Mouse (Mus musculus) adrenal gland, postnatal 36 days (tissue): ENCODE results near the gene Aff1. TPM values are rescaled to one million over a fixed set of nuclear protein-coding genes. Genes with fewer than 3 reads are reported as not detected.
A peak's percentile ranks its signal among the peaks of the same experiment; 100 is the strongest.

Source experiments
- DNase-seq, 2 experiments: peaks; one replicate each; pipeline ENCODE4 v3.0.0; 2021; ENCODE audit warnings: mixed read lengths in 1 of 2
- total RNA-seq, 2 experiments: library from RNA; stranded (reverse); gene quantifications; 2 replicates each; pipeline ENCODE4 v1.2.3; 2021

The Aff1 gene
- total RNA-seq, 2 experiments from 2014 or later: 40.8 to 44.1 TPM

DNA sequence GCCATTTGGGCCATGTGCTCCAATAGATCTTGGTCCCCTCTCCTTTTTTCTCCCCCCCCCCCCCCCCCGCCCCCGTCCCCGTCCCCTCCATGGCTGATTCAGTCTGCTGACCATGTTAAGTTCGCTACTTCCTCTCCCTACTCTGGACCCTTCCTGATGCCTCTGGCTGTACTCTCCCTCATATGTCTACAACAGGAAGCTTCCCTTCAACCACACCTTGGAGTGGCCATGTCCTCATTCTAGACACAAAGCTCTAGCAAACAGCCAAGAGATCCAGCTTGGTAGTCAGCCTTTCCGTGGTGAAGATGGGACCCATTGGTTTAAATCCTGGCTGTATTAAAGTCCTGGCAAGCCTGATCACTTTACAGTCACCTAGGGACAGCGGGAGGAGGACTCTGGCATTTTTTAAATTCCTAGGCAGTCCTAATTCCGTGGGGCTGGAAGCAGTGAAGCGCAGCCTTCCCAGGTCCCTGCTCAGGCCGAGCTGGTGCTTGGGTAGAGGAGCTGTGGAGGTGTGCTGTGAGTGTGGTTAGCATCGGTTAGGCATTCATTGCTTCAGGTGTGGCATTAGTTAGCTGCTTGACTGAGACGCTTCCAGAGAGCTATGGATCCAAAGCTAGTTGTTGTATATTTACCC lies 144.1 kb downstream of the Aff1 start:
- DNase-seq: no peak

DNA sequence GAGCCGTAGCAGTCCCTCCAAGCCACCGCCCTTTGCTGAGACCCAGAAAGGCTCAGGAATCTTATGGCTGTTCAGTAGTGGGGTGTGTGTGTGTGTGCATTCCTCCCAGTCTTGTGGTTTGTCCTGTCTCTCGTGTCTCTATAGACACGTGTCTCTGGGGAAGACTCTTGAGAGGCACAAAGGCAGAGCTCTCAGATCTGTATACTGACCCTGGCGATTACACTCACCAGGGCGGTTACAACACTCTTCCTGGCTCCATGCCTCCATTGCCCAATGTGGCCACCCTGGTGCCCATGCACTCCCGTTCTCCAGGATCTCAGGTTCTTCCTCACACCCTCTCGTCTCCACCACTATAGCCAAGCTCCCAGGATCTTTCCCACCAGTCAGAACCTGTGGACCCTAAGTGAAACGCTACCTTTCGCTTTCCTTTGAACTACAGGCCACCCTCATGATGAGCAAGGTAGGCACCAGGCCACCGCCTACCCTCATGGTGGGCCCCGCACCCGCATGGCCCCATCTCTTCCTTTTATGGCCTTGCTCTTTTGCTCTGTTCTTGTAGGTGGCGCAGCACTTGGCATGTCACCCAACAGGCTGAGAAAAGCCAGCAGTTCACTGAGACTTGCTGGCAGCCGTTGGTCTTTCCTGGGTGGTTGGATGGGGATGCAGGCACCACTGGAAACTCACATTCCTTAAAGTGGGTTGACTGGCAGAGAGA lies 146.5 kb downstream of the Aff1 start:
- peak; percentile 79 to 89 for DNase-seq

DNA sequence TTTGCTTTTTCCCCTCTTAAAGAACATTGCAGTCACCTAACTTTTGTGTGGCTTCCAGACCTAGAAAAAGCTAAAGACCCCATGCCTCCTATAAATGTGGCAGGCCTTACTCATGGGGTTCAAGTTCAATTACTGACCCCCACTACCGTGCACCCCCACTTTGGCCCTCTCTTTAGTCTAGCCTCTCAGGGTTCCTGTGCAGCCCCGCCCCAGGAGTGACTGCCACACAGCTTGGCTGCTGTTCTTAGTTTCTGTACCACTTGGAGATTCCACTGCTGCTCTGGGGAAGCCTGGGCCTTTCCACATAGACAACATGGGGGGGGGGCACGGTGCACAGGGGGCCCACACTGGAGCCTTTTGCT lies 147.1 kb downstream of the Aff1 start:
- no peak for DNase-seq

DNA sequence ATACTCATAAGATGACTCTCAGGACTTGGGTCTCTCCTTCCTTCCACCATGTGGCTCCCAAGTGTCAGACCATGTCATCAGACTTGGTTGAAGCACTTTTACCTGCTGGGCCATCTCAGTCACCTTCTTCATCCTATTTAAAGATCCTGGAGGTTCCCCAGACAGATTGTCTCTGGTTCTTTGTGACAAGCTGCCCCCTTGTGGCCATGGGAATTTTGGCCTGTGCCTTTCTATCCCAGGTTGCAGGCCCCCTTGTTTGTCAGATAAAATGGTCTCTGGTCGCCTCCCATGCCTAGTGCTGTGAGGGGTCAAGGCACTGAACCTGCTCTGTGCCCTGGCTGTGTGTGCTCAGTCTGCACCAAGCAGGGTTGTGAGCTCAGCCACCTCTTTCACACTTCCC lies 151.8 kb downstream of the Aff1 start:
- DNase-seq: peak; percentile 47 to 63

DNA sequence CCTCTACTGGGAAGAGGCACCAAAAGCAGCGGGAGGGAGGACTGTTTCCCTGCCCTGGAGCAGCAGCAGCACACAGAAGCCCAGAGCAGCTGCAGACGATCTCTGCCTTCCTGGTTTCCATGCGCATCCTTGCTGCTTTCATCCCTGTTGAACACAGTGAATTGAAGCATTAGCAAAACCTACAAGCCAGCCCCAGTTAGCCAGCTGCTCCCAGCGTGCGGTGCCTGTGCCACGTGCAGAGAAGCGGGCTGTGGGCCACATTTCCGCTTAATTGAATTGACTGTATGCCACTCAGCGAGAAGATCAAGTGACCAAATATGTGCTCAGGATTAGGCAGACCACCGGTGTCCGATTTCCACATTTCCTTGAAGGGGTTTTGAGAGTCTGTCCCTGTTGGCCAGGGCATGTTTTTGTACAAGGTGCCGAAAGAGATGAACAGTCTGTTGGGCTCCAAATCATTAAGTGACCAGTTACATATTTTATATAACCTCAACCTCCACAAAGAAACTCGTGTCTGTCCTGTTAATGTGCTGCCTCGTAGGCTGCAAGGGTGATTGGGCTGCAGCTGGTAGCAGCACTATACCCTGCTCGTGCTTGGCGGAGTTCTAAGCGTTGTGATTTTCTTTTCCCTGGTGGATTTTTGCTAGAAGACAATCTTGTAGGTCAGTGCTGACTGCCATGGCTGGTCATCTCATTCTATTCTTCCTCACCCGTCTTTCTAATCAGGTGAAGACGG lies 153.4 kb downstream of the Aff1 start:
- no peak for DNase-seq

DNA sequence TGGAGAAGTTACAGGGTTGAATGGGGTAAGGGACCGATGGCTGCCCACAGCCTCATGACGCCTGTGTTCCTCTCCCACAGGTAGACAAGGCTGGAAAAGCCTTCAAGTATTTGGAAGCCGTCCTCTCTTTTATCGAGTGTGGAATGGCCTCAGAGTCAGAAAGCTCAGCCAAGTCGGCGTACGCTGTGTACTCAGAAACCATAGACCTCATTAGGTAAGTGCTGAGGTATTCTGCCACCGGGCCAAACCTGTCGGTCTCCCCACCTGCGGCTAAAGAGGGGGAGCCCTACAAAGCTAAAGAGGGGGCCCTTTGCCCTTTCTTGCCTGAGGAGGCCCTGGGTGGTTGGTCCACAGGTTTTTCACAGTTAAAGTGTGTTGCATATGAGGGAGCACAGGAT lies 154.0 kb downstream of the Aff1 start:
- no peak for DNase-seq

DNA sequence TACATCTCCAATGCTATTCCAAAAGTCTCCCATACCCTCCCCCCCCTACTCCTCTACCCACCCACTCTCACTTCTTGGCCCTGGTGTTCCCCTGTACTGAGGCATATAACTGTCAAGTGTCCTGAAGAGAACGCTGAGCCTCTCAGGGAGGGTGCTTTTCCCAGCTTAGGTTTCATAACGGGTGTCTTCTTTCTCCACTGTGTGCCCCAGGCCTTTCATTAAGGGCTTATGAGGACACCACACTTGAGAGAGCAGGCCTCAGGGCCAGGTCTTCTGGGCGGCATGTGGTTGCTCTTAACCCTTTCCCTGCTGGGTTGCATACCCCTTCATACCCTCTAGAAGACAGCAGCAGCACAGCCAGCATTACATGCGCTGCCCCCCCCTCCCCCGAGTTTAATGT lies 154.4 kb downstream of the Aff1 start:
- DNase-seq: no peak

DNA sequence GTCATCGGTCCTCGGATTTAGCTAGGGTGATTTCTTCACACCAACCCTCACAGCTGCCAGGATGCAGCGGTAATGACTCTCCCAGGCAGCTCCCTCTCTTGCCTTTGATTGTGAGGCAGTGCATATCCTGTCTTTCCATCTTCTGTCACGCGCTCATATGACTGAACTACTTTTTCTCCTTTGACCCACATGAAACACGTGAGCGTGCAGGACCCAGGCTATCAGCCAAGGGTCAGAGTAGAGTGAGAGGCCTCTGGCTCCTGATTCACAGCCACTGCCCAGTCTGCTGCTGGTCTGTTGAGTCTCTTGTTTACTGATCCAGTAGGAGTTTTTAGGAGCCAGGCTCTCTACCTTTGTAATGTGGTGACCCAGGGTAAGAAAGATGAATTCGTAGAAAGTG lies 156.4 kb downstream of the Aff1 start:
- DNase-seq: peak; percentile 43 to 52

DNA sequence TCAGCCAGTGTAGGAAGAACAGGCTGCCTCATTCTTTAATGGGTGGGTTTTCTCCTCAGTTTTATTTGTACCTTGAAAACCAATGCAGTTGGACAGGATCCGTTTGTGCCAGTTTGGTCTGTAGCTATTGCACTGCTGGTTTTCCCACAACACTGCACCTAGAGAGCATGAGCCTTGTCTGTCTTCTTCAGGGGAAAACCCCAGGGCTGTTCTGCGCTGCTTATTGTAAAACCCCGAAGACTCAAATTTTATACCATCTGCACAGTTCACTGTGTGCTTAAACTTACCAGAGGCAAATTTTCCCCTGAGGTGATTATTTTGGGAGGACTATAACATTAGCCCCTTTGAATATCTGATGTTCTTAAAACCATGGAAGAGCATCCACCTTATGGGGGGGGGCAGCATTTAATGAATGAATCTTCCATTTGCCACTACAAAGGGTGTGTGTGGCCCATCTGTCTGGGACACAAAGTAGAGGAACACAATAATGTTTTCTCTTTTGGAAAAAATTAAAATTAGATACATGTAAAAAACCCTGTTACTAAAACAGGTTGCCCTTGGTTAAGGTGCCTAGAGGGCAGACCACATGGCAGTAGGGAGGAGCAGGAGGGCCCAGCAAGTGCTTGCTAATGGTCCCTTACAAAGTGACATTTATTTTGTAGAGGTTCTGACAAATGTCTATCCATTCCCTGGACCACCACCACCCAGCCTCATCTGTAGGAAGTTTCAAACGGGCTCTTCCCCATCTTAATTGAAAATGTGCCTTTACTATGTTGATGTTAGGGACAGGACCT lies 160.8 kb downstream of the Aff1 start:
- DNase-seq: no peak

DNA sequence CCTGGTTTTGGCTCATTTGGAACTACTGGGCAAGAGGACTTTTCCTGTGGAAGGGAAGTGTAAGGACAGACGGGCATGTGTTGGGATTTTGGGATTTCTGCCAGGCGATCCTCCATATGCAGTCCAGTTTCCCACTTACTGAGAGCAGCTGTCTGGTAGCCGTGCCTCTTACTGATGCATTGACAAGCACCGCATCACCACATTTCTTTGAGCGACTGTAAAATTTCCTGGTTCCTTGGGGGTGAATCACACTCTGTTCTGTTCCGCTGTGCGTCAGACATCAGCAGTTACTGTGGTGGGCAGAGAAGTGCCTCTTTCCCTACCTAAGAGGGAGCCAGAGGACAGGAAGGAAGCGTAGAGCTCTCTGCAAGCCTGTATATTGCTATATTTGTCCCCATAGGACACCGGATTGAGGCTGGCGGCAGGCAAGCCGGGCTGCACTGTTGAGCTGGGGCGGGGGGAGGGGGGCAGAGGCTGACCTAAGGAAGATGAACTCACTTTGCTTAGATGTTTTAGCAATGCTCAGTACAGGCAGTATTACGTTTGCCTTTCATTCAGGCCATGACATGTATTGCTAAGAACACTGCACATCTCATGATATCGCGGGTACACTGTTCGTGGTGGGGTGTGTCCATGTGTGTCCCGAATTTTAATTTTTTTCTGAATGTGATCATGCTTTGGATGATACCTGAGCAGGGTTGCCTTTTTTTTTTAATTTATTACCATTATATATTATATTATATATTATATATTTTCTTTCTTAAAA lies 162.1 kb downstream of the Aff1 start:
- DNase-seq: no peak

DNA sequence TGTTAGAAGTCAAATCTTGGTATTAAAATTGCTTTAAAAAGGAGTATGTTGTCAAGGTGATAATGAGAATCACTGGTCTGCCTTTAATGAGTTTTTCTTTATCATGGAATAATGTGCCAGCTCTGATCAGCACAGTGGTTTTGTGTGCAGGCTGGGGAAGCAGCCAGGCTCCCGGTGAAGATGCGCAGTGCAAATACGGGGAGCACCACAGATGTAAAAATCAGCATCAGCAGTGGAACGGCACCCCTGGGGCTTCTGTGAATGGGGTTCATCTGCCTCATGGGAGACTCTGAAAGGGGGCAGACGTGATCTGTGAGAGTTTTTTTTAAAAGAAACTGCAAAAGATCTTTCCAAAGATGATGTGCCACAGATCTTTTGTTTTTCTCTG lies 162.6 kb downstream of the Aff1 start:
- DNase-seq: no peak

DNA sequence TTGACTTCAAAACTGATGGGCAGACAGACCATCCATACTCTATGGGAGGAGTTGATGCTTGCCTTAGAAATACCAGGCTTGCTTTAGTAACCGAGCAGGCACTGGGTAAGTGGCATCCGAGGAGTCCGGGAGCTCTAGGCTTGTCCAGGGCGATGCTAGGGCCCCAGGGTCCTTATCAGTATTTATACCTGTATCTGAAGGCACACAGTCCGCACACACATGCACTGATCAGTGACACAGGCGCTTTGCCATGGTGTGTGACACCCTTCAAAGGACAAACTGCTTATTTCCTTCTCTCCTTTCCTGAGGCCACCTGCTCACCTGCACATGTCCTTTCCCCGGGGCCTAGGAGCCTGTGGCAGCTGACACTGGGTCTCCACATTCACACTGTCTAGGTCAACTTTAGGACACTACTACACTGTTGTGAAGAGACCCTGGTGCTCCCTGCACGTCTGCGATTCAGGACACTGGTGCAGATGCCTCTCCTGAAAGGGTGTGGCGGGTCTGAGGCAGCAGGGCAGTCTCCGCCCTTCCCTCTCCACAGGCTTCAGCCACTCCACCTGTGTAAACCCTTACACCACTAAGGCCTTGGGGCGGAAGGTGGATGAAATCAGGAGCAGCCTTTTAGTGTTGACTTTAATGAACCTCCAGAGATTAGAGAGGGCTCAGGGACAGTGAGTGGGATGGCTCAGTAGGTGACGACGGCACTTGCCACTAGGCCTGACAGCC lies 163.5 kb downstream of the Aff1 start:
- no peak for DNase-seq

DNA sequence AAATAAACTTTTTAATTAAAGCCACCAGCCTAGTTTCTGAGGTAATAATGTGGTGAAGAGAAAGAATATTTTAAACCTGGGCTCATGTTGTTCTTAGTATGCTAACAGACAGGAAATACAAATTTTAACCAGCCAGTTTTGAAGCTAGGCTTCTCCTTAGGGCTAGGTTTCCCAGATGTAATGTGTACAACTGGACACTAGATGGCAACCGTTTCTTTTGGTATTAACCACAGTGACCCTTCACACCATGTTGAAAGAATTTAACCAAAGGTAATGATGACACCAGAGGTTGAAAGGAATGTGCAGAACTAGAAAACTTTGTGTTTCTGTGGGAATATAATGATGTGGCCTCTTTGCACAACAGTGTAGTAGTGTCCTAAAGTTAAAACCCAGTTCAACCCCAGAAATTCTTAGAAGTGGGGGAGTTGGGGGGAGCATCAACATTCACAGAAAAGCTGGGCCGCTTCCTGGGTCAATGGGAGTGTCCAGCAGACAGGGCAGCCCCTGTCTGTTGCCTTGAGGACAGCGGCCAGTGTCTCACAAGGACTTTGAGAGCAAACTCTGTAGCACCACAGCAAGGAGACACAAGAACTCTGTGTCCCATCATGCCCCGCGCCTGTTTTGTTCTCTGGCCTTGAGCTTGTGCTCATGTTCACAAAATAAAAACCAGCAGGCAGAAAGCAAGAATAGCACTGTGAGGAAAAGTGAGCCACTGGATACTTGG lies 164.3 kb downstream of the Aff1 start:
- DNase-seq: peak; percentile 24 to 54

DNA sequence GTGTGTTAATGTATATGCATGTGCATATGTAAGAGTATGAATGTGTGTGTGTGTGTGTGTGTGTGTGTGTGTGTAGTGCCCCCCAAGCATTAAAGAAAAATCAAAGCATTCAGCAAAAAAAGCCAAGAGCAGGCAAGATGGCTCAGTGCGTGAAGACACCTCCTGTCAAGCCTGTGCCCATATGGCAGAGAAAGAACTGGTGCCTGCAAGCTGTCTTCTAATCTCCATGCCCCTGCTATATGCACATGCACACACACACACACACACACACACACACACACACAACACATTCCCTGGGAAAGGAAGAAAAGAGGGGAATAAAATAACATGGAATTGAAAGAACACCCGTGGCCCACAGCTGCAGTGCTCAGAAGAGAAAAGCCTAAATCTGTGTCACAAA lies 165.0 kb downstream of the Aff1 start:
- DNase-seq: no peak

DNA sequence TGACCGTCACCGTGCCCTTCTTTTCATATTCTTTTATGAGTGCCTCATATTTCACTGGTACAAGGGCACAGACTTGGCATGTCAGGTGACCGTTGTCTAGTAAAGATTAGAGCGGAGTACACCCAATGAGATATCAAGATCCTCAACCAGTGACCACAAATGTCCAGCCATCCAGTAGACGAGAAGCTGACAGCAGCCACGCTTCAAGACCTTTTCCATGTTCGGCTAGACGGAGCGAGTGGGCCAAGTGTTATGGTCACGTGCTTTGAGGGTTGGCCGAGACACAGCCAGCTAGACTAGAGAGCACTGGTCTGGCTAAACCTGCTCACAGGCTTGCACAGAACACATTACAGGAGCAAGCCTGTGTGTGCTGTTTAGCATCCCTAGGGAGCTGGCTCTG lies 168.4 kb downstream of the Aff1 start:
- peak; percentile 20 to 27 for DNase-seq

DNA sequence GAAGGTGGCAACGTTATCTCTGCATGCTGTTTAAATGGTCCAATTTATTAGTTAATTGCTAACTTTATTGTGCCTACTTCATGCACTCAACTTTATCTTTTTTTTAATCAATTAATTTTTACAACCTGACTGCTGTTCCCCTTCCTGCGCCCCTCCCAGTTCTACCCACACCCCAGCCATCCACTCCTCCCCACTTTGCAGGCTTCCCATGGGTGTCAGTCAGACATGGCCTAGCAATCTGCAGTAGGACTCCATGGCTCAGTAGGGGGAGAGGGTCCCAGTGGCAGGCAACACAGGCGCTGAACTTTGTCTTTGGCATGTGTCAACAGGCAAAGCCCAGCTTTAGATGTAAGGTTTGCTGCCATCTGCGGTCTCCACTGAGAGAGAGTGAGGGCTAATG lies 171.6 kb downstream of the Aff1 start:
- DNase-seq: no peak

DNA sequence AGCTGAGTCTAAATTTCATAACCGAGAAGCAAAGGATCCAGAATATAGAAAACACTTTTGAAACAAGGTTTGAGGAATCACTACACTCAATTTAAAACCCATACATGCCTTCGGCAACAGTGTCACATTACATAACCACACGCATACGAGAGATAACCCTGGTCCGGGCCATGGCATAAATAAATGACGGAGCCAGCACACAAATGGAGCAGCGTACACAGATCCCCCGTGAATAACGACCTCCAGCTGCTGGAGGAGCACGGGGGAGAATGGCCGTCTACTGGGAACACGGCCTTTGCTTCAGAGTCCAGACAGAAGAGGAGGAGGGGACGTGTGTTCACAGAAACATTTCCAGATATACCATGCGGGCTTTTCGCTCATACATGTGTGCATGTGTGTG lies 197.6 kb downstream of the Aff1 start:
- no peak for DNase-seq

DNA sequence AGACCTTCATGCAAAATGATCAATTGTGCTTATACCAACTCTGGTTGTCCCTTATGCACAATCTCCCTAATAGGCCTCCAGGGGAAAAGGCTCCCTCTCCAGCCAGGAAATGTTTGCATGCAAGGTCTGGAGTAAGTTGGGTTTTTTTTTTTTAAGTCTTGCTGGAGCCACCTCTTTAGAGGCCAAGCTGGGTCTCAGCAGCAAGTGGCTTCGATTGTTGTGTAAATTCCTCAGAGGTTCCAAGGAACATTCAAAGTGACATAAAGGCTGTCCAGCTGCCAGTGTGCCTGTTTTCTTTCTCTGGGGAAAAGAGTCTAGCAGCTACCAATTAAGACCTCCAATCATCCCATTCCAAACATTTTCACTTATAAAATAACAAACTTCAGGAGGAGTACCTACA lies 206.1 kb downstream of the Aff1 start:
- no peak for DNase-seq
